Mouse (Mus musculus) left cerebral cortex, postnatal 10 days (tissue): ENCODE measurements at regions not wholly inside any gene's neighbourhood (a gene's known extent, or its start where the extent isn't known, plus 50 kb on each side); places are given as distances from the start of the nearest gene placed in this dataset.

Experiments used
- DNase-seq, 2 experiments: peaks; one replicate each; pipeline ENCODE4 v3.0.0; 2021 to 2022; ENCODE audit warnings: low spot score in 2 of 2, mixed read lengths in 1 of 2; ENCODE audit errors: extremely low spot score in 1 of 2
- intact Hi-C: fragments of 180-260 bp; cut with DNase I; formaldehyde crosslinking; loops from one replicate; pipeline ENCODE4 v1.15.1; 2025

DNA sequence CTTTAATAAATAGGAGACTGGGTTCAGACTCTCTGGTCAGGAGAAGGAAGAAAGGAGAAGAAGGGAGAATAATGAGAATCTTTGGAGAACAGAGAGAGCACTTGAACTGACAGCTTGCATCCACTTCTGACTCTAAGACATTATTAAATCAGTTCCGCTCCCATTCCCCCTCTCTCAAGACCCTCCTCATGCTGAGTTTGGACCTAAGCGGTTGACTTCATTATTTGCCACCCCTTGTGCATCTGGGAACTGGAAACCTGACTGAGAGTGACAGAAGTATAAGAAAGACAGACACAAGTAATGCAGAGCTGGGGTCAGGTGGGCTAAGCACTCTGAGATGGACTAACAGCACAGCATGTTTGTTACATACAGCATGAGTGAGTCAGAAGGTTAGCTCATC lies 80.3 kb upstream of the Khdrbs2 start:
- intact Hi-C loops = no loop called here
- no peak for DNase-seq

DNA sequence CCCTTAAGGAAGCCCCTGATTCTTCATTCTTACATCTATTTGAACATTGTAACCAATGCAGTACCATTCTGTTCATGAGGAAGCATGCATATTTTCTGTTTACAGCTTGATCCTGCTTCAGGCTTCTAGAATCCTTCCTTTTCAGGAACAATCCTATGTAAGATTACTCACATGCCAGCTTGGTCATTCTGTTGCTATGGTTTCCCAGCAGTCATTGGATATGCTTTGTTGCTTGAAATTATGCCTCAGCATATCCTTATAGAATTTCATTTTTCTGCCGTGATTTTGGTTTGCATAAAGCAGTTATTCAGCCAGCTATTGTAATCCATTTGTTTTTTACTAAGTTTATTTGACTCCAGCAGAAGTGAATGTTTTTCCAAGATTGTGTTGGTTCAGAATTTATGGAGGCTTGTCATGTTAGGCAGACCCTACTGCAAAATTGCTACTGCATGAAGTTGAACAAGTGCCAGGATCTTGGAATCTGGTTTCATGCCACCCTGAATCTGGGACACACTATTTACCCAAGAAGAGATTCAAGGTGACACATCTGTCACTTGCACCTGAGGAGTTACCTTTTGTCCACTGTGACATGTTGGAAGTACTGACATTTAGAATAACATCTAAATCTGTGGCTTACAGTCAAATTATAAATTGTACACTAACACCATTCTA lies 79.4 kb upstream of the Khdrbs2 start:
- DNase-seq = peak in 1 of 2 experiments; percentile 9

DNA sequence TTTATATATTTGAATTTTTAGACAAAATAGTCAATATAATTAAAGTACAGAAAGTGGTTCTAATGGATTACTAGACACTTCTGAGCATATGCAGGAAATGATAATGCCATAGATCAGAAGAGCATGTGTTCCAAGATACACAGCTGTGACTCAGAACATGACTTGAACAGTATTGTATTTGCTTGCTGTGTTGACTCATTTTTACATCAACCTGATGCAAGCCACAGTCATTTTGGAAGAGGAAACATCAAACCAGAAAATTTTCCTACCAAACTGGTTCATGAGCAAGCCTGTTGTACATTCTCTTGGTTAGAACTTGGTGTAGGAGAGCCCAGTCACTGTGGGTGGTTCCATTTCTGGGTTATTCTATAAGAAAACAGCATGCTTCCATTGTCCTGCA lies 68.5 kb upstream of the Khdrbs2 start:
- no peak for DNase-seq
- intact Hi-C loops = no loop called here

More for the DNA sequence above, 79.4 kb upstream of the Khdrbs2 start:
- intact Hi-C loops = no loop called here
